Mouse (Mus musculus) hindbrain, embryonic 14.5 days (tissue): ENCODE results near the gene Tox2. TPM values are rescaled to one million over a fixed set of nuclear protein-coding genes. Genes with fewer than 3 reads are reported as not detected.

Experiments used
- ATAC-seq: fragments of 200-750 bp; cut with Nextera tagmentation; 2 replicates; pipeline ENCODE4 v1.8.0; 2017; ENCODE audit warnings: moderate number of reproducible peaks, mild to moderate bottlenecking, moderate TSS enrichment, moderate library complexity; ENCODE audit not compliant: low FRiP score
- DNase-seq: peaks from one replicate; pipeline ENCODE4 v3.0.0-alpha.2; 2015; ENCODE audit warnings: low spot score
- H3K27ac ChIP-seq: fragments of 300-500 bp; sonication (generic); 2 replicates; pipeline ENCODE4 v1.5.1; 2014; ENCODE audit warnings: mild to moderate bottlenecking, moderate library complexity
- H3K27me3 ChIP-seq: fragments of 300-500 bp; sonication (generic); 2 replicates; pipeline ENCODE4 v1.6.1; 2014; ENCODE audit warnings: mild to moderate bottlenecking, low read length, mixed read lengths; ENCODE audit not compliant: control insufficient read depth, insufficient read depth
- H3K36me3 ChIP-seq: fragments of 300-500 bp; sonication (generic); replicated peaks from 2 replicates; pipeline ENCODE4 v1.6.1; 2014; ENCODE audit not compliant: control insufficient read depth, insufficient read depth
- H3K4me1 ChIP-seq: fragments of 300-500 bp; sonication (generic); replicated peaks from 2 replicates; pipeline ENCODE4 v1.6.1; 2014; ENCODE audit warnings: antibody characterized with exemption, low read length, mixed read lengths; ENCODE audit not compliant: control insufficient read depth, insufficient read depth
- H3K4me2 ChIP-seq: fragments of 300-500 bp; sonication (generic); replicated peaks from 2 replicates; pipeline ENCODE4 v1.6.1; 2014; ENCODE audit warnings: mild to moderate bottlenecking, moderate library complexity
- H3K4me3 ChIP-seq: fragments of 300-500 bp; sonication (generic); replicated peaks from 2 replicates; pipeline ENCODE4 v1.5.1; 2014; ENCODE audit warnings: mild to moderate bottlenecking, low read length
- H3K9ac ChIP-seq: fragments of 300-500 bp; sonication (generic); 2 replicates; pipeline ENCODE4 v1.6.1; 2014
- H3K9me3 ChIP-seq: fragments of 300-500 bp; sonication (generic); 2 replicates; pipeline ENCODE4 v1.6.1; 2016; ENCODE audit warnings: low read length; ENCODE audit not compliant: control insufficient read depth
- WGBS: fragments of 180-500 bp; shearing (Covaris S2); extraction: QIAGEN DNeasy Blood & Tissue Kit; methylation state at CpG from one replicate; pipeline ENCODE4 v1.1.7; 2014; 5-methylcytosine and 5-hydroxymethylcytosine counted together
- polyA plus RNA-seq: library from polyadenylated mRNA; unstranded; fragments of >200 nt; fragmentation: Nextera tagmentation; extraction: Ambion mirVana; gene quantifications from 2 replicates; pipeline ENCODE4 v1.2.1, GENCODE M21; 2014

Gene Tox2
- polyA plus RNA-seq, 1 experiment from 2014 or later, result 28.7 TPM

- peaks cover 21% of the 10 kb centered on the region for H3K4me1 ChIP-seq
- H3K4me2 ChIP-seq, result peak overlapping the region; percentile 11
- no peak overlapping the region for H3K4me3 ChIP-seq
- no peak overlapping the region for H3K9ac ChIP-seq
- H3K27ac ChIP-seq, result peak overlapping the region; percentile 72
- no peaks in the 10 kb centered on the region for H3K36me3 ChIP-seq
- ATAC-seq, result no peak
- H3K9me3 ChIP-seq, result no peaks in the 10 kb centered on the region
- peaks cover 37% of the 10 kb centered on the region for H3K27me3 ChIP-seq
- DNase-seq, result no peak
- WGBS, result 58% methylated on average over 9 of the region's 9 CpGs
These were observed 82.4 kb downstream of the Tox2 start for GRCm38 (mm10) chr2:163285335-163285734.

- peak overlapping the region; percentile 72 for H3K27ac ChIP-seq
- peak overlapping the region; percentile 11; the same call in 1 of the 2 replicates for H3K4me2 ChIP-seq
- H3K9me3 ChIP-seq, result no peaks in the 10 kb centered on the region
- H3K4me1 ChIP-seq, result peaks cover 21% of the 10 kb centered on the region
- H3K9ac ChIP-seq, result no peak overlapping the region
- WGBS, result 56% methylated on average over 7 of the region's 7 CpGs
- H3K27me3 ChIP-seq, result peaks cover 42% of the 10 kb centered on the region
- no peak overlapping the region for H3K4me3 ChIP-seq
- H3K36me3 ChIP-seq, result no peaks in the 10 kb centered on the region
- ATAC-seq (no peak), DNase-seq (no peak)
These were observed 82.8 kb downstream of the Tox2 start for GRCm38 (mm10) chr2:163285762-163286161.

- Histone ChIP-seq H3K9ac (peak overlapping the region; percentile 22; the same call in 1 of the 2 replicates), H3K9me3 (no peaks in the 10 kb centered on the region), H3K4me3 (no peak overlapping the region), H3K27me3 (peaks cover 63% of the 10 kb centered on the region), H3K27ac (peak overlapping the region; percentile 60; the same call in 1 of the 2 replicates), H3K4me1 (peaks cover 21% of the 10 kb centered on the region), H3K4me2 (peak overlapping the region; percentile 34), H3K36me3 (no peaks in the 10 kb centered on the region)
- WGBS, result 13% methylated on average over 21 of the region's 21 CpGs
- peak; percentile 51; the same call in 1 of the 2 replicates for ATAC-seq
- peak; percentile 65 for DNase-seq
These were observed 86.0 kb downstream of the Tox2 start for GRCm38 (mm10) chr2:163288881-163289379.

GRCm38 (mm10) chr2:163296999-163297630, 94.2 kb downstream of the Tox2 start:
- peaks cover 47% of the 10 kb centered on the region for H3K27me3 ChIP-seq
- ATAC-seq (peak; percentile 60), DNase-seq (peak; percentile 51)
- H3K4me1 ChIP-seq, result peaks cover 47% of the 10 kb centered on the region
- 14% methylated on average over 11 of the region's 11 CpGs for WGBS
- no peaks in the 10 kb centered on the region for H3K9me3 ChIP-seq
- 0 out of 2 replicates have a peak overlapping the region, but pooled peaks have one; percentile 9 for H3K4me2 ChIP-seq
- H3K36me3 ChIP-seq, result no peaks in the 10 kb centered on the region
- no peak overlapping the region for H3K9ac ChIP-seq
- H3K4me3 ChIP-seq, result no peak overlapping the region
- peak overlapping the region; percentile 64; the same call in 1 of the 2 replicates for H3K27ac ChIP-seq

- Histone ChIP-seq H3K9ac (no peak overlapping the region), H3K4me1 (peaks cover 47% of the 10 kb centered on the region), H3K4me2 (no peak overlapping the region), H3K27me3 (peaks cover 52% of the 10 kb centered on the region), H3K4me3 (no peak overlapping the region), H3K27ac (peak overlapping the region; percentile 66), H3K9me3 (no peaks in the 10 kb centered on the region), H3K36me3 (no peaks in the 10 kb centered on the region)
- ATAC-seq (peak; percentile 63), DNase-seq (peak; percentile 70)
- WGBS, result 23% methylated on average over 14 of the region's 14 CpGs
These were observed 97.4 kb downstream of the Tox2 start for GRCm38 (mm10) chr2:163300069-163301060.

- Histone ChIP-seq H3K4me1 (peaks cover 42% of the 10 kb centered on the region), H3K36me3 (no peaks in the 10 kb centered on the region), H3K27me3 (peaks cover 40% of the 10 kb centered on the region), H3K4me2 (no peak overlapping the region), H3K27ac (peak overlapping the region; percentile 66; the same call in 1 of the 2 replicates), H3K9ac (no peak overlapping the region), H3K9me3 (no peaks in the 10 kb centered on the region), H3K4me3 (no peak overlapping the region)
- DNase-seq (no peak), ATAC-seq (no peak)
- 55% methylated on average over 5 of the region's 5 CpGs for WGBS
These were observed 98.7 kb downstream of the Tox2 start for GRCm38 (mm10) chr2:163301641-163302040.

GRCm38 (mm10) chr2:163303037-163303436, 100.1 kb downstream of the Tox2 start:
- H3K36me3 ChIP-seq, result no peaks in the 10 kb centered on the region
- H3K4me2 ChIP-seq, result no peak overlapping the region
- no peak overlapping the region for H3K9ac ChIP-seq
- 43% methylated on average over 9 of the region's 9 CpGs for WGBS
- H3K27me3 ChIP-seq, result peaks cover 39% of the 10 kb centered on the region
- H3K4me3 ChIP-seq, result no peak overlapping the region
- ATAC-seq, result no peak
- no peak overlapping the region for H3K27ac ChIP-seq
- peaks cover 29% of the 10 kb centered on the region for H3K4me1 ChIP-seq
- H3K9me3 ChIP-seq, result no peaks in the 10 kb centered on the region
- DNase-seq, result no peak

GRCm38 (mm10) chr2:163309376-163309775, 106.5 kb downstream of the Tox2 start:
- no peaks in the 10 kb centered on the region for H3K9me3 ChIP-seq
- H3K4me3 ChIP-seq, result no peak overlapping the region
- no peak for ATAC-seq

More at GRCm38 (mm10) chr2:163309376-163309775, 106.5 kb downstream of the Tox2 start:
- H3K4me1 ChIP-seq, result 0 out of 2 replicates have a peak, but pooled peaks cover 5% of the 10 kb centered on the region
- no peak overlapping the region for H3K9ac ChIP-seq
- peaks cover 2% of the 10 kb centered on the region; the same call in 1 of the 2 replicates for H3K27me3 ChIP-seq
- no peak overlapping the region for H3K27ac ChIP-seq
- WGBS, result 60% methylated on average over 17 of the region's 17 CpGs
- H3K4me2 ChIP-seq, result no peak overlapping the region
- no peaks in the 10 kb centered on the region for H3K36me3 ChIP-seq
- no peak for DNase-seq
